Mouse (Mus musculus): Measurements from ENCODE around the gene Exosc7.

DNA sequence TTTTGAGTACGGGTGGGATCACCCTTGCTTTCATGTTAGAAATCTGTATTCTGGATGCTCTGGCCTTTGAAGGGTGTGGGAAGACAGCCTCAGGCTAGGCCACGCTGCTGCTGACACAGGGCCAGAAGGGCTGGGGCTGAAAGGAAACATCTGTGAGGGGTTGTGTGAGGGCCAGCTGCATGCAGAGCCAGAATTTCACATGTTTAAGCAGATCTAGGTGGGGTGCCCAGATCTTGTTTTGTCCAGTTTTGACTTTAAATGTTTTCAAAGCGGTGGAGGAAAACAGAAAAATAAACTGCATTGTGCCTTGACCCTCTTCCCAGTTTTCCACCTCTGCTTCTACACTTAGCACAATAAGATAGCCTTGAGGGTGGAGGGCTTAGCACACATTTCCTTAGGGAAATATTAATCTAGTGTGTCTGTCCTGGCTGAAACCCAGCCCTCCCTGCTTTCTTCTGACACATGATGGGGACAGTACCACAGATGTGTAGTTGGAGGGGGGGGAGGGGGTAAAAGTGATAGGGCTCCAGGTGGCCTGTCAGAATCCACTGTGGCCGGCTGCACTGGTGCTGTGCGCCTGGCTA is 26.0 kb downstream of the Exosc7 start:
- TF ChIP-seq CTCF (IDR thresholded peaks at IDR 0.05; ENCODE audit: low read depth) (no peak), EP300 (IDR thresholded peaks at IDR 0.05; ENCODE audit: low read depth) (no peak)

Data from liver, postnatal 0 days (tissue).